Mouse (Mus musculus): ENCODE measurements at regions not wholly inside any gene's neighbourhood (a gene's known extent, or its start where the extent isn't known, plus 50 kb on each side); places are given as distances from the start of the nearest gene placed in this dataset.
"Not testable (repeated sequence)": the region's sequence is repeated elsewhere in the genome, so short reads cannot be mapped to it uniquely, and the experiment has no call there.

DNA sequence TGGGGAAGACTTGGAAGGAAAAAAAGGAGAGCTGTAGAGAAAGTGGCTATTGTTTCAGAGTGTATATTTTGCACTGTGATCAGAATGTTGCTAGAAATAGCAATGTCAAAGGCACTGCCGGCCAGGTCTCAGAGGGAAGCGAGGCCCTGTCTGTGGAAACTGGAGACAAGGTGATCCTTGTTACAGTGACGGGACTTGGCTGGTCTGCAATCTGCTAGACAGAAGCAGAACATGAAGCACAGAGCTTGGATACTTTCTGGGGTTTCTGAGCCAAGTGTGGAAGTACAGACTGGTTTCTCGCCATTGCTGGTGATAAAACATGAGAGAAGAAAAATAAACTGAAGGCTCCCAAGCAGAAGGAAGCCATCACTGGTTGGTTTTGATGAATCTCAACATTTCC lies 198.3 kb upstream of the Slc7a14 start:
- DNase-seq: no peak

DNA sequence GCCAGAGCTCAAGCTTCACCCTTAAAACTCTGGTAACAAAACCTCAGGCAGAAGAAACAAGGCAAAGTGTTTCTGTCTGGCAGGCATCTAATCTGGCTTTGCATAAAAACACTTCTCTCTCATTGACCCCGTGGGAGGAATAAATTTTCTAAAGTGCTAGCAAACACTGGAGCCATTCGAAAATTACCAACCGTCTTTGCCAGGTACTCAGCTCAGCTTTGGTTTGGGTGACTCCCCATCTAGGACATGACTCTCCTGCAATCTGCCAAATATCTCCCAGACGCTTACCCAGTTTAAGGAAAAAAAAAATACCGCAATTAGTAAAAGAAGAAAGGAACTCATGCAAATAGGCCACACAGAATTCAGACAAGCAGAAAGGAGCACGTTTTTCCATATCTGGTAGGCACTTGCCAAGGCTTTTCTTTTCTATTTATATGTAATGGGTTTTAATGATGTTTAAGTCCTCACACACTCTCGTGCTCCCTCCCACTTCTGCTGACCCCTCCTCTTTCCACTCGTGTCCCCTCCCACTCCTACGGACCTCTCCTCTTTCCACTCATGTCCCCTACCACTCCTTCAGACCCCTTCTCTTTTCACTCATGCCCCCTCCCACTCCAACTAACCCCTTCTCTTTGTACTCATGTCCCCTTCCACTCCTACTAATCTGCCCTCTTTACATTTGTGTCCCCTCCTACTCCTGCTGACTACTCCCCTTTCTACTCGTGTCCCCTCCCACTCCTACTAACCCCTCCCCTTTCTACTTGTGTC lies 189.2 kb upstream of the Slc7a14 start:
- no peak for DNase-seq

DNA sequence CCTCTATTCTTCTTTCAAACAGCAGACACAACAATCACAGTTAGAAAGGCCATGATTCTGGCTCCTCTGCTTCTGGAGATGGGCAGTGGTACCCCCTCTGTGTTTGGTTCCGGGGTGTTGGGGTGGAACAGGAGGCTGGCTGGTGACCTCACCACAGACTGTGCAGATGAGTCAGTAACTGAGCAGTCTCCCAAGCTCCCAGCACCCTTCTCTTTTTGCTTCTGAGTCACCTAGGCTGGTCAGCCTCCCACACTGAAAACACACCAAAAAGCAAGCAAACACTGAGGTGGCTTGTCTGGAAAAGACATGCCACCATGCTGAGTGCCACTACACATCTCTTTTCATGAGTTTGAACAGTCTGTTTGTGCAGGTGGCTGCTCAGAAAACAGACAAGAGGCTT lies 185.1 kb upstream of the Slc7a14 start:
- no peak for DNase-seq

DNA sequence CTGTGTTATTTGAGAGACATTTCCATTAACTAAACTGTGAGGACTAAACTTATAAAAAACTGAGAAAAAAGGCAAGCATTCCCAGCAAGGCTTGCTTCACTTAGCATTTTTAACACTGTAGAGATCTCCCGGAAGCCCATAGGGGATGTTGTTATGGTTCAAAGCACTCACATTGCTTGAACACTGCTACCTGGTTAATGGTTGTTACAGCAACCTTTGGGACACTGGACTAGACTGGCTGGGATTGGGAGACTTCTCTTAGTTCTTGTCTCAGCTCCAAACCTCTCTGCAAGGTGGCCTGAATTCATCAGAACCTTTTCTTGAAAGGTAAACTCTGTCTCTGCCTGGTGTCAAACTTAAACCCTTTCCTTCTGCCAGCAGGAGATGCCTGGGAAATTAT lies 184.5 kb upstream of the Slc7a14 start:
- DNase-seq: peak; percentile 72

DNA sequence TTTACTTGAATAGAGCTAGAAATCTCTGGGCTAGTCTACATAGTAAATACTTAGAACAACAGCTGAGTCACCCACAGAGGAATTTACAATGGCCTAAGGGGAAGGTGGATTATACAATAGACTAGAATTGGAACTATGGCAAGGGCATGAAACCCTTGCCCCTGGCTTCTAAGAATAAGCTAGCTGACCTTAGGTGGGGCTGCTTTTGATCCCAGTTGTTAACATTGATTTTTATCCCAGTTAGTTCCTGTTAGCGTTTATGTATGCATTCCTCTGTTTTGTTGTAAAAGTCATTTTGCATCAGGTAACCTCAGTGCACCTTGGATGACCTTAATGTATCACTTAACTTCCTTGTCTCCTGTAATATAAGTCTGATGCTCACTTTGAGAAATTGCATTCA lies 181.6 kb upstream of the Slc7a14 start:
- DNase-seq: not testable (repeated sequence)

DNA sequence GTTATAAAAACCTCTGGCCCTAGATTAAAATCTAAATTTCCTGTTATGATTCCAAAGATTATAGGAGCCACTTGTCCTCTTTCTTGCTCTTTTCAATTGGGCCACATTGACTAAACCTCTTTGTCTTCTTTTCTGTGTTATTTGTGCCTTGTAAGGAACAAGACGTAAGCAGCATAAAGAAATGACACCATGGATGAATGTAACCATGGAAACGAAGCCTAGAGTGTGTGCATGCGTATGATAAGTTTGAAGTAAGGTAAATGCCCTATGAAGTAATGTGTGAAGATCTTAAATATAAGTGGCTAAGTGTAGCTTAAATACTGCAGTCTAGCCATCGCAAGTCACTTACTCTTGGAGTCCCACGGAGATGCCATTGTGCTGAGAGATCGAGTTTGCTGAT lies 177.4 kb upstream of the Slc7a14 start:
- no peak for DNase-seq

DNA sequence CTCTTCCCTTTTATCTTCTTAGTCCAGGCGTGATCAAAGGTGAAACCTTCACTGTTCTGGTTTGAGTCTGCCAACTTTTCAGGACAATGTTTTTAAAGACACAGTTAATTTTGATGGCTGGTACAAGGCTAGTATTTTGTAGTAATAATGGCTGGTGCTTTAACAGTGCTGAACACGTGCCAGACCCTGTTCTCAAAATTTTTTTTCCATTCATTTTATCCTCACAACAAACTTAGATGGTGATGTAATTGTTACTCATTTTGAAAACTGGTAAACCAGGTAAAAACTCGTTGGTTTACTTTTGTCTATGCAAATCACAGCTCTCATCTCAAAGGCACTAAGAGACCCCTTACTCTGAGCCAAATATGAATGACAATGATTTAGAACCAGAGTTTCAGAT lies 171.8 kb upstream of the Slc7a14 start:
- DNase-seq: no peak

DNA sequence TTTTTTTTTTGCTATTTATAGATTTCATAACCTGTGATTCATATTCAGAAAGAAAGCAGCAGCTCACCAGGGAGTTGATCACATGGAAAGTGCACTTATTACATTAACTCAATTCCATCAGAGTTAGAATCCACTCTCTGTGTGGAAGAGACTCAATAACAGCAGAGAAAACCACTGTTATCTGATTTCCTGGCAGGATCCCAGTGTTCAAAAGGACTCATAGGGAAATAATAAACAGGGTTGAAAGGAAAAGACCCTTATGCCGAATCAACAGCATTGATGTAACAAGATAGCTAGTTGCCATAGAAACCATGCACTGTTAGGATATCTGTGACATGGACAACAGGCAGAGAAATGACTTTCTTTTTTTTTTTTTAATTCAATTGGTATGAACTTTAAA lies 157.7 kb upstream of the Slc7a14 start:
- DNase-seq: no peak

DNA sequence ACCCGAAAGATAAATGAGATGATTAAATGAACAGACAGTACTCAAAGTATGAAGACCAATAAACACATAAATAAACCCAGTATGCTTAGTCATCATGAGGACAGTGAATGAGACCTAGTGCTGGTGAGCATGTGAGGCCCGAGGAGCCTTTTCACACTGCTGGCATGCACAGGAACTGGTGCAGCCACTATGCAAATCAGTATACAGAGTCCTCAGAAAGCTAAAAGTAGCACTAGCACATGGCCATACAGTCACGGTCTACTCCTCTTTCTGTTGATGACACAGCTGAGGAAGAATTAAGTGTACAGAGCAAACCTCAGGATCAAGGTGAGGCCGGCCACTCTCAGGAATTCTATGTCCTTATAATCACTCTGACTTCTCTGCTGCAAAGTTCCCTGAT lies 154.1 kb upstream of the Slc7a14 start:
- DNase-seq: no peak

DNA sequence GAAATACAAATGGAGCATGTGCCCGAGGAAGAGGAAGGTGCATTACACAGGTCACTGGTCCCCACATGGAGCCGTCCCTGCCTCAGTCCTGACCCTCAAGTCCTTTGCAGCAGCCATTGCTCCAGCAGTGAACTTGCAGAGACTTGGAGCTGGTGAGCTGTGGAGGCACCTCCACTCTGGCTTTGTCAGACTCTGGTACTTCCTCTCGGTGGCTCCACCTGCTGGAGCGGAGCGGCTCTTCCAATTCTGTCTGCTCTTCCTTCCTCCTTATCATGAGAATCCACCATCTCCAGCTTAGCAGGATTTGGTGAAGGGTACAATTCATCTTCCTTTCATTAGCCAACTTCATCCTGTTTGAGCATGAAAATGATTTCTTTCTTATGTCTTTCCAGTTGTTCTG lies 149.3 kb upstream of the Slc7a14 start:
- DNase-seq: peak; percentile 13

DNA sequence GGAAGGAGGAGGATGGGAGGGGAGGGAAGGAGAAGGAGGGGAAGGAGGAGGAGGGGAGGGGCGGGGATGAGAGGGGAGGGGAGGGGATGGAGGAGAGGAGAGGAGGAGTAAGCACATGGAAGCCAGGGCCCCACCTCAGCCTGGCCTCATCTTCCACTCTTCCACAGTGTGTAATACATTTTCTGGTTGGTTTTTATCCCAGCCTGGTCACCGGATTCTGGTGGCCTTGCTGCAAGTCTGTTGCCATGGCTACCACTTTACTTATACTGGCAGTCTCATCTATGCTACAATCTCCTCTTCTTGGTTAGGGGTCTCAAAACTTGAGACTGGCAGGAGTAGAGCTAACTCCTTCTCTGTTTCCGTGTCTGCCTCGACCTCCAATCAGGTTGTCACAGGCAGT lies 147.8 kb upstream of the Slc7a14 start:
- DNase-seq: no peak

DNA sequence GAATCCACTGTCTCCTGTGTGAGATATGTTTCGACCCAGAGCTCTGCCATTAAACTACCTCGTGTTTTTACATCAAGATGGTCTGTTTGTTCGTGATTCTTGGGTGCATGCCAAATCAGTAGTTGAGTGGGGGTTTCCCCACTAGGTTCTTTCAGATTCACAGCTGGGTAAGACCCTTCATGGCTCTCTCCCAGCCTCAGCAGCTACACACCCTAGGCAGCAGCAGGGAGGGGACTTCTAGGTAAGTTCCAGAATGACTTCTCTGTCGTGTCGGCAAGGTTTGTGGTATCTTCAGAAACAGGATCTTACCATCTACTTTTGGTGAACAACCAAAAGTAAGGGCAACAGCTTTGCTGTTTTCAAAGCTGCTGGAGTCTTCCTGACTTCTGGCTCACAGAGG lies 144.9 kb upstream of the Slc7a14 start:
- DNase-seq: no peak

DNA sequence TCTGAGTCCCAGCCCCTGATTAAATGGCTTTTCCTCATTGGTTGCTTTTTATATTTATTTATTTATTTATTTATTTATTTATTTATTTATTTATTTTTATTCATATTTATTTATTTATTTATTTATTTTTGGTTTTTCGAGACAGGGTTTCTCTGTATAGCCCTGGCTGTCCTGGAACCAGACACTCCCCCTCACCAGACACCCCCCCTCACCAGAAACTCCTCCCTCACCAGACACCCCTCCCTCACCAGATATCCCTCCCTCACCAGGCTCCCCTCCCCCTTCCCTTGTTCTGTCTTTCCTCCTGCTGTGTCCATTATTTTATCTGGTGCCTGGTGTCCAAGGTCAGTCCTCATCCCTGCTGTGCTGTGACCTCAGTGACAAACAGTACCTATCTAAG lies 134.7 kb upstream of the Slc7a14 start:
- no peak for DNase-seq

DNA sequence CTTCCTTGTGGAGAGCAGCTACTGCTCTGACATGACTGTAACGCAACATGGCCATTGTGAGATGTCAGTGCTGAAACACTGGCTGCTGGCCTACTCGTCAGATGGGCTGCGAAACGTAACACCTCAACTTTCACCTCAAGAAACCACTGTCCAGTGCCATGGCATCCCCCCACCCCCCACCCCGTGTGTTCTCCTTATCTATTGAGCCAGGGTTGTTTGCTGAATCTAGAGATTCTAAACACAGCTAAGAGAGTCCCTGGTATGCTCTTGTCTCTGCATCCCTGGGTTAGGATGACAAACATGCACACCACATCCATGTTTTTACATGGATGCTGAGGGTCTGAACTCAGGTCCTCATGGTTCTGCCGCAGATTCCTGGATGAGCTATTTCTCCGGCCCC lies 134.1 kb upstream of the Slc7a14 start:
- no peak for DNase-seq

DNA sequence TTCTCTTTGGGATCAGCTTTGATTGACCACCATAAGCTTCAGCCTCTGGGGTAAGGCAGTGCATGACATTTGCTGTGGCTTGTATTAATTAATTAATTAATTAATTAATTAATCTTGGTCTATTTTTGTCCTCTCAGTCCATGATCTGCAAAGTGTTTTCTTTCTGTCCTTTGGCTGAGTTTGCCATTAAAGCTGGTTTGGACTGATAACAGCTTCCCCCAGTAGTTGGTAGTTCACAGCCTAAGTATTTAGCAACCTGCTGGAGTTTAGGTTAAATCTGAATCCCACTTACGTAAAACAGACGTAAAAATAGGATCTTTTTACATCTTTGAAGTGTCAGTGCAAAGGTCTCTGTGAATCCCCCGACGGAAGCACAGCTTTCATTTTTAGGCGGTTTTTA lies 133.7 kb upstream of the Slc7a14 start:
- DNase-seq: no peak

DNA sequence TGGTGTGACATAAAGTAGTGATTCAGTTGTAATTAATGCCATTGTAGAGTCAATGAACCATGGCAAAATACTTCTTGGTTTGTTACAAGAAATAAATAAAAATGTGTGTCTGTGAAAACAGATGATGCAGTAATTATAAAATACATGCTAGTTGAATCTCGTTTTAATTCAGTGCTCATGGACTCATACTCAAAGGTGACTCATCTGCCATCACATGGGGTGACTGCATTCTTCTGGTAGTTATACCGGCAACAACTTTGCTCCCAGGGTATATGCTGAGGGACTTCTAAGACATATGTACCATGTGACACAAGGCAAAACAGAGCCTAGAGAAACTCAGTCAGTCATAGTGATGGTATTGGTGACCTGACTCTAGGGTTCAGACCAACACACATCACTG lies 130.1 kb upstream of the Slc7a14 start:
- DNase-seq: no peak

DNA sequence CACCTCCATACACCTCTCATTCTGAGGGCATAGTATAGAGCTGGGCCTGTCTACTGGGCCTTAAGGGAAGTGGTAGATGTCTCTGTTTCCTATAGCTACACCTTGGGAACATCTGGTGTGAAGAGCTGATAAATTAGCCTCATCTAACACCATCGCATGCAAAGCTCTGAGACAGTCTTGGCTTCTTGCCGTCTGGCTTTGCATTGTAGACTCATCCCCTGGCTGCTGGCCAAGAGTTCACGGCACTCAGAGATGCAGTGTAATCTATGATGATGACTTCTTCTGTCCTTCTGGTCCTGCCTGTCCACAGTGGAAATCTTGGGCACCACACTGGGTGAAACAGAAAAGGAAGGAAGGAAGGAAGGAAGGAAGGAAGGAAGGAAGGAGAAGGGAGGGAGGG lies 127.8 kb upstream of the Slc7a14 start:
- no peak for DNase-seq

DNA sequence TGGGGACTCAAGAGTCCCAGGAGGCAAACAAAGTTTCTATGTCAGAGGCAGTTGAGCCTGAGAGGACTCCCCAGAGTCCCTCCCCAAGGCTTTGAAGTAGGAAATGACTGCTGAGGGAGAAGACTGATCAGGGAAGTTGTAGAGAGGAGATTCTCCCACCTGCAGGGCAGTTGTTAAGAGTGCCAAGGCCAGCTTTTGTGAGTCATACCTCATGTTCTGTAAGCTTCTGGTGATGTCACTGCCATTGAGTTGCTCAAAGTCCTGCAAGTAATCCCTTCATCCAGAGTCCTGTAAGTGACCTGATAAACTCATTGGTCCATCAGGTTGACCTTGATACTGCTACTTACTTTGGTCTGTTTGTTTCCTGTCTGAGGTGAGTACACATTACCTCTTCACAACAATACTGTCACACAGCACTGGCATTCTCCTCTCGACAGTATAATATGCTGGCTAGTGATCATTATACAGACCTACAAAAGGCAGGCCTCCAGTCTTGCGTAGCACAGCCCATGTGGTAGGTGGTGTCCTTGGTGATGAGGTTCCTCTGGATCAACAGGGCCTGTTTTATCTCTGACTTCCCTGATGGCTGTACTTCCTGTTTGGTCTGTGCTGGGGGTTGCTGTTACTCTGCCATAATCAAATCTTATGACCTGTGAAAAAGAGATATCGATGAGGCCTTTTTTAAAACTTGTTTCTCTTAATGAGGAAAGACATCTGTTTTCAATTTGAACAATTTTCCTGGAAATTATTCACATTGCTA lies 125.2 kb upstream of the Slc7a14 start:
- no peak for DNase-seq

DNA sequence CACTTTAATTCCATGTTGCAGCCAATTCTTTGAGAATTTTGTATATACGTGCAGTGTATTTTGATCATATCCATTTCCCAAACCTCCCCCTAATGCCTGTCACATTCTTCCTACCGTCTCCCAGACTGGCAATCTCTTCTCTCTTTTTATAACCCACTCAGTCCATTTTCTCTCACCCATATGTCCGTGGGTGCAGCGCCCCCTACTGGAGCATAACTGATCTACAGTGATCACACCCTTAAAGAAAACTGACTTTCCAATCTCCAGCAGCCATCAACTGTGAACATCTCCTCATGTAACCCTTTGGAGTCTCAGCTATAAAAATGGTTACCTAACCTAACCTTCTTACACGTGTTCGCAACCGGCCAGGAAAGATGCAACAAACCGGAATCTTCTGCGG lies 123.0 kb upstream of the Slc7a14 start:
- DNase-seq: no peak

DNA sequence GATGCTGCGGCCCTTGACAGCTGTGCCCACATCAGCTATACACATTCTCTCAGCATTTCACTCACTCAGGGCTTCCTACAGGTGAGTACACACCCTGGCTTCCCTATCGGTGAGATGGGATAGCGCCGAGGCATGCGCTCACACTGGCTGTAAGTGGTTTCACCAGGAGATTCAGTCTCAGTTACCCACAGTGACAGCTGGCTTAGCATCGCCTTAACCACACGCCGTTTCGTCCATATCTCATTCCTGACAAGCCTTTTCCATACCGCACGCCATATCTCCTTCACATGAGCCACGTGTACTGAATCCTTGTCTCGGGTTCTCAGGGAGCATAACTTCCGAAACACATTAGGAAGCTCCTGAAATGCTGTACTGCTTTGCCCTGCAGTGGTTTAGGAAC lies 113.3 kb upstream of the Slc7a14 start:
- no peak for DNase-seq

DNA sequence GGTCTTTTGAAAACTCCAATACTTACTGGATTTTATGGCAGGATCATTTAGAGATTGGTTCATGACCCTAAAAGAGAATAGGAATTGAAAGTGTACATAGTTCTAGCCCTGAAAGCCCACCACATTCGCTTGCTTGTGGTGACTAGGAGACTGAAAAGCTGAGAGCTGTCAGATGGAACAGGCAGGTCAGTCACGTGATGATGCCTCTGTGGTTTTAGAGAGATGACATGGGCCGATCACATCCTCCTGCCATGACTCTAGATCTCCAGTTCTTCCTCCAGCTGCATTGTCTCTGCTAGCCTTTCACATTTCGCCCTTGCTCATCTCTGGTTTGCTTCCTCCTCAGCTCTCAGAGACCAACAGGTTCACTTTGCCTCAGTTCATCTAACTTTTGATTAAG lies 98.6 kb upstream of the Slc7a14 start:
- DNase-seq: no peak

DNA sequence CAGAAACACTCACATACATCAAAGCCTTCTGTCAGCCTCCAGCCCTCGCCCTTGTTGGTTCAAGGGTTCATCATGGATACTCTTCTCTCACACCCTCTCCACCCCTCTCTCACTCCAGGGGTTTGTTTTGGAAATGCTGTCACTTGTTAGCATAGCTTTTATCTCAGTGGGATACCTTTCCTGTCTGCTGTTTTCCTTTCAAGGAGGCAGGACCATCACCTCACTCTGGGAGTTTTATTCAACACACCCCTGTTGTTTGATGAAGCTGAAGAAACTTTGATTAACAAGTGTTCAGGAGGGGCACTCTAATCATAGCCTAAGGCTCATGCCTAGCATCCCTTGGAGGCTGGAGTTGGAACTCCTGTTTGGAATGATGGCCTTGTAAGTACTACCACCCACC lies 95.7 kb upstream of the Slc7a14 start:
- no peak for DNase-seq

DNA sequence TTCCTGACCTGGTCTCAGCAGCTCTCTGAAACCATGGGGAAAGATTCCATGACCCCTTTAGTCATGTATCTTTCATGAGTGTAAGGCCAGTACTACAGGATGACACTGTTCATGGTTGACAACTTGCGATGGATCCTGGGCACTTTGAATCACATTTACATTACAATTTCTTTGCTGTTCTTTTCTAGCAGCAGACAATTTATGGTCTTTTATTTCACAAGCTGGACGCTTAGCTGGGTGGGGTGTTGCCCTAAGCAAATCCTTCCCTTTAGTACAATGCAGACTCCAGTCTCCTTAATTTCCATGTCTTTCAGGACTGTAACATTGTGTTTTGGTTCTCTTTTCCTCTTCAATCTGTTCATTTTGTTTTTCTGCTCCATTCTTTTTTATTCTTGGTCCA lies 89.0 kb upstream of the Slc7a14 start:
- DNase-seq: no peak

DNA sequence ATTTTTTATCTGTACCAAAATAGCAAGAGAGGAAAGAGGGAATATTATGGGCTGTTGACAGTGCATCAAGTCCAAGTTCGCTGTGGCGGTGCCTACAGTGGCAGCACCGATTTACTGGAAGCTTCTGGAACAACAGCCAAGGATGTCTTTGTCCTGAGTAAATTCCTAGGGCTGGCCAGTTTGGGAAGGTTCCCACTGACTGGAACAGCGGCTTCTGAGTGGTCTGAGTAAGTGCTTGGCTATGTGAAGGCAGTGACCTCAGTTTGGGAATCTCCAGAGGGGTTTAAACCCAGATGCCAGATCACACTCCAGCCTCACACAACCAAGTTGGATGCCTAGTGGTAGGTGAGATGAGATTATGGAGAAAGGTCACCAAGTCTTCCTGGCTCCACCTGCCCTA lies 84.4 kb upstream of the Slc7a14 start:
- no peak for DNase-seq

DNA sequence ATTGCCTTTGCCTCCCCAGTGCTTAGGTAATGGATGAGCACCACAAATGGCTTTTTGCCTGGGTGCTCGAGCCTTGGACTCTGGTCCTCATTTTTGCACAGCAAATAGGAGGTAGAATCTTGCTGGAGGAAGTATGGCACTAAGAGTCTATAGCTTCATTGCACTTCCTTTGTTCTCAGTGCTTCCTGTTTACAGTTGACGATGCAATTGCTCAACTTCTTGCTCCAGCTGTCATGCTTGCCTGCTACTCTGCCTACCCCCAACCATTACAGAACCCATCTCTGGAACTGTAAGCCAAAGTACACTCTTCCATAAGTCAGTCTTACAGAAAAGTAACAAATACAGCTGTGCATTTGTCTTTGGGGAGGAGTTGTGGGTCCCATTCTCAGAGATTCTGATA lies 79.8 kb upstream of the Slc7a14 start:
- DNase-seq: no peak
